Mouse (Mus musculus) midbrain, embryonic 16.5 days (tissue): ENCODE data around the gene Uap1. TPM values are rescaled to one million over a fixed set of nuclear protein-coding genes. Genes with fewer than 3 reads are reported as not detected.

Source experiments
- ATAC-seq: fragments of 200-750 bp; cut with Nextera tagmentation; 2 replicates; pipeline ENCODE4 v1.8.0; 2017; ENCODE audit warnings: moderate TSS enrichment
- H3K27ac ChIP-seq: fragments of 300-500 bp; sonication (generic); 2 replicates; pipeline ENCODE4 v1.5.1; 2014; ENCODE audit warnings: mild to moderate bottlenecking, low read length, mixed read lengths
- H3K27me3 ChIP-seq: fragments of 300-500 bp; sonication (generic); 2 replicates; pipeline ENCODE4 v1.6.1; 2014; ENCODE audit warnings: low read depth, low read length, mixed read lengths; ENCODE audit not compliant: control insufficient read depth, insufficient read depth
- H3K36me3 ChIP-seq: fragments of 300-500 bp; sonication (generic); 2 replicates; pipeline ENCODE4 v1.6.1; 2014; ENCODE audit warnings: mild to moderate bottlenecking, low read length, moderate library complexity, mixed read lengths; ENCODE audit not compliant: control insufficient read depth, insufficient read depth
- H3K4me1 ChIP-seq: fragments of 300-500 bp; sonication (generic); 2 replicates; pipeline ENCODE4 v1.6.1; 2014; ENCODE audit warnings: mild to moderate bottlenecking, low read length, mixed read lengths; ENCODE audit not compliant: control insufficient read depth, insufficient read depth
- H3K4me2 ChIP-seq: fragments of 300-500 bp; sonication (generic); 2 replicates; pipeline ENCODE4 v1.6.1; 2014; ENCODE audit warnings: mild to moderate bottlenecking, low read length, mixed read lengths
- H3K4me3 ChIP-seq: fragments of 300-500 bp; sonication (generic); 2 replicates; pipeline ENCODE4 v1.5.1; 2014; ENCODE audit warnings: low read depth, mild to moderate bottlenecking, low read length, moderate library complexity, mixed read lengths
- H3K9ac ChIP-seq: fragments of 300-500 bp; sonication (generic); 2 replicates; pipeline ENCODE4 v1.6.1; 2014; ENCODE audit warnings: low read depth, low read length, mixed read lengths
- H3K9me3 ChIP-seq: fragments of 300-500 bp; sonication (generic); replicated peaks from 2 replicates; pipeline ENCODE4 v1.6.1; 2014; ENCODE audit warnings: mild to moderate bottlenecking, low read length, mixed read lengths; ENCODE audit not compliant: control insufficient read depth, poor library complexity, severe bottlenecking
- WGBS: fragments of 180-500 bp; shearing (Covaris S2); extraction: QIAGEN DNeasy Blood & Tissue Kit; methylation state at CpG from one replicate; pipeline ENCODE4 v1.1.7; 2014; 5-methylcytosine and 5-hydroxymethylcytosine counted together
- polyA plus RNA-seq: library from polyadenylated mRNA; unstranded; fragments of >200 nt; fragmentation: Nextera tagmentation; extraction: Ambion mirVana; gene quantifications from 2 replicates; pipeline ENCODE4 v1.2.1, GENCODE M21; 2015

The Uap1 gene
- polyA plus RNA-seq, 1 experiment from 2014 or later = 63.6 TPM

DNA sequence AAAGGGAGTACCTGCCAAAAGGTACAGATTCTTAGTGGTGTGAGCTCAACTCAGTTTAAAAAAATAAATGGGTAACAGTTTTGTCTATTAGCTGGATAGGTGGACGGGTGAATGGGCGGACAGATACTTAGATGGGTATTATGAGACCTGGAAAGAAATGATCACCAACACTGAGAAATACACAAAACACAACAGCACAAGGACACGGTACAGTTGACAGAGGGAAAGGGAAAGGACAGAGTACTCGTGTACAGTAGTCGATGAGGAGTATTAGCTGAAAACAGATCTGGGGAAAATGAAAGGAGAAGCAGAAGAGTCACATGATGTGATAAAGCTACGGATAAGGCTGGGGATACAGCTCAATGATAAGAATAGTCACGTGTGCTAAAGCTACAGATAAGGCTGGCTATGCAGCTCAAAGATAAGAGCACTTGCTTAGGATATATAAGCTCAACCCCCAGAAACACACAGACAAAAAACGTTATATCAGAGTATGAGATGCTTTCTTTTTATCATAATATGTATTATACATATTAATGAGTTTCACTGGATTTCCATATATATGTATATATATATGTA is 2.0 kb upstream of the Uap1 start:
- H3K4me1 ChIP-seq = peaks cover 19% of the 10 kb centered on the region
- 88% methylated on average over 8 of the region's 8 CpGs for WGBS
- no peak overlapping the region for H3K4me3 ChIP-seq
- H3K36me3 ChIP-seq = no peaks in the 10 kb centered on the region
- no peak overlapping the region for H3K4me2 ChIP-seq
- ATAC-seq = no peak
- no peaks in the 10 kb centered on the region for H3K9me3 ChIP-seq
- no peak overlapping the region for H3K27ac ChIP-seq
- no peaks in the 10 kb centered on the region for H3K27me3 ChIP-seq
- H3K9ac ChIP-seq = no peak overlapping the region

DNA sequence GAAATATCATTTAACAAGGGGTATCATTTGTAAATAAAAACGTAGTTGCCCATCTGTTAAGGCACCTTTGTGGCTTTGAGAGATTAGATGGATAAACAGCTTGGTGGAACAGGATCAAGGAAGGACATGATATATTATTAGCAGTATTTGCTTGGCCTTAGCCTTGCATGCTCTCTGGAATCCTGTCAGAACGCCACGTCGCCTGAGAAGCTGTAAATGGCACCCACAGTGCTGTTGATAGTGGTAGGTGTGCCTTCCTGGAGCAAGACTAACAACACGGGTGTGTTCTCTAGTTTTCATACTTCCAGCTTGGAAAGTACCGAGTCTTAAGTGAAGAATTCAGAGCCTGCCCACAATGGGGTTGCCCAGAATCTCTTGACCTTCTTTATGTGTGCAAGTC is 1.1 kb upstream of the Uap1 start:
- Histone ChIP-seq H3K9ac (peak overlapping the region; percentile 28; the same call in 1 of the 2 replicates), H3K27ac (peak overlapping the region; percentile 47; the same call in 1 of the 2 replicates), H3K4me3 (no peak overlapping the region), H3K4me2 (0 out of 2 replicates have a peak overlapping the region, but pooled peaks have one; percentile 25), H3K4me1 (peaks cover 19% of the 10 kb centered on the region), H3K9me3 (no peaks in the 10 kb centered on the region), H3K27me3 (no peaks in the 10 kb centered on the region), H3K36me3 (no peaks in the 10 kb centered on the region)
- 48% methylated on average over 6 of the region's 6 CpGs for WGBS
- ATAC-seq = no peak

GRCm38 (mm10) chr1:170173991-170174813 is 555 bp downstream of the Uap1 start:
- no peaks in the 10 kb centered on the region for H3K27me3 ChIP-seq
- H3K9ac ChIP-seq = peak overlapping the region; percentile 89
- H3K4me1 ChIP-seq = peaks cover 19% of the 10 kb centered on the region
- H3K27ac ChIP-seq = peak overlapping the region; percentile 92
- H3K4me2 ChIP-seq = peak overlapping the region; percentile 81
- peak overlapping the region; percentile 85 for H3K4me3 ChIP-seq
- ATAC-seq = peak; percentile 87
- no peaks in the 10 kb centered on the region for H3K9me3 ChIP-seq
- H3K36me3 ChIP-seq = no peaks in the 10 kb centered on the region
- 2% methylated on average over 34 of the region's 50 CpGs for WGBS

DNA sequence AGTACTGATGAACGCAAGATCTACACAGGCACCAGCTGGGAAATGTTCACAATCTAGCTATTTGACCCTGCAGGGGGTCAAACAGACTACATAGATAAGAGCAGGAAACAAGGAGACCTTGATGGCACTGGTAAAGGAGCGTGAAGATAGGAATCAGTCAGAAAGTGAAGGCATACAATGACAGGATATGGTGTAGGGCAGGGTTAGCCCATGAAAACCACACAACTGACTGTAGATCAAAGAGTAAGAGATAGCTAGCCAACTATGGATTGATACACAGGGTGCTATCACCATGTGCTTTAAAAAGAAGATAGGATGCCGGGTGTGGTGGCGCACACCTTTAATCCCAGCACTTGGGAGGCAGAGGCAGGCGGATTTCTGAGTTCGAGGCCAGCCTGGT is 7.0 kb downstream of the Uap1 start:
- WGBS = 91% methylated on average over 5 of the region's 6 CpGs
- no peak overlapping the region for H3K4me2 ChIP-seq
- H3K9ac ChIP-seq = no peak overlapping the region
- peaks cover 6% of the 10 kb centered on the region; the same call in 1 of the 2 replicates for H3K36me3 ChIP-seq
- H3K4me3 ChIP-seq = no peak overlapping the region
- H3K9me3 ChIP-seq = no peaks in the 10 kb centered on the region
- H3K27ac ChIP-seq = no peak overlapping the region
- H3K4me1 ChIP-seq = peaks cover 2% of the 10 kb centered on the region; the same call in 1 of the 2 replicates
- no peak for ATAC-seq
- no peaks in the 10 kb centered on the region for H3K27me3 ChIP-seq

DNA sequence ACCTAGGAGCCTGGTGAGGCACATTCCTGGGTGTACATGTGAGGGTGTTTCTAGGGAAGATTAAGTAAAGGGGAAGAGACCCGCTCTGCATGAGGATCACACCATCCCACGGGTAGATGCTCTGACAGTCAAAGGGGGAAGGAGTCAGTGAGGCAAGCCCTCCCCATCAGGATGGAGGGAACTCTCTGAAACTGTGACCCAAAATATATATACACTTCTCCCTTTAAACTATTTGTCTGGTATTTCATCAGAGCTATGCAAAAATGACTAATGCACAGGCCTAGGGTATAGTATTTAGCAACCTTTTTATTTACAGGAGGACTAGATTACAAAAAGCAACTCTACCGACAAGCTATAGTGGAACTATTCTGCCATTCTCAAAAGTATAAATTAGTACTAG is 9.8 kb downstream of the Uap1 start:
- ATAC-seq = no peak
- Histone ChIP-seq H3K9ac (no peak overlapping the region), H3K36me3 (peaks cover 6% of the 10 kb centered on the region; the same call in 1 of the 2 replicates), H3K4me2 (no peak overlapping the region), H3K4me1 (no peaks in the 10 kb centered on the region), H3K9me3 (no peaks in the 10 kb centered on the region), H3K4me3 (no peak overlapping the region), H3K27ac (no peak overlapping the region), H3K27me3 (no peaks in the 10 kb centered on the region)
- 88% methylated on average over 3 of the region's 3 CpGs for WGBS

DNA sequence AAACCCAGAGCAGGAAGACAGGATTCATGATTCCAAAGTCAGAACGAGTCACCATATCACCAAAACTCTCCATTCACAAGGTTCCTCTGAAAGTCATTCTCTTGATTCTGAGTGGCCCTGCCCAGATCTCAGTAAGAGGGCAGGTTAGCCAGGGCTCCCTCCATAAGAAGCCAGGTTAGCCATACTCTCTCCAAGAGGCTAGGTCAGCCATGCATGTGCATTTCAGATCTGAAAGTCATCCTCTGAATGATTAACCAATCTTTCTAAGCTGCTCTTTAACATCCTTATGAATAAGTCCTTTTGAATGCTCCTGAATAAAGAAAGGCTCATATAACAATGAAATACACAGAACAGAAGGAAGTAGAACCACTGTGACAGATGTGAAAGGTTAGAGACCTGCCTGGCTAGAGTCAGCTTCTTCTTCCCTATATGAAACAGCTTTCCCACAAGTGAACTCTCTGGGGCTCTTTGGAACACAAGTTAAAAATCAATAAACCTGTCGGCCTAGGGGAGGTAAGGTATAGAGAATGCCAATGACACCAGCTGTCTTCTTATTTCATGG is 10.6 kb downstream of the Uap1 start:
- Histone ChIP-seq H3K36me3 (peaks cover 6% of the 10 kb centered on the region; the same call in 1 of the 2 replicates), H3K4me2 (no peak overlapping the region), H3K4me3 (no peak overlapping the region), H3K9ac (no peak overlapping the region), H3K4me1 (no peaks in the 10 kb centered on the region), H3K9me3 (no peaks in the 10 kb centered on the region), H3K27ac (no peak overlapping the region), H3K27me3 (no peaks in the 10 kb centered on the region)
- ATAC-seq = no peak
- 85% methylated on average over 2 of the region's 2 CpGs for WGBS

DNA sequence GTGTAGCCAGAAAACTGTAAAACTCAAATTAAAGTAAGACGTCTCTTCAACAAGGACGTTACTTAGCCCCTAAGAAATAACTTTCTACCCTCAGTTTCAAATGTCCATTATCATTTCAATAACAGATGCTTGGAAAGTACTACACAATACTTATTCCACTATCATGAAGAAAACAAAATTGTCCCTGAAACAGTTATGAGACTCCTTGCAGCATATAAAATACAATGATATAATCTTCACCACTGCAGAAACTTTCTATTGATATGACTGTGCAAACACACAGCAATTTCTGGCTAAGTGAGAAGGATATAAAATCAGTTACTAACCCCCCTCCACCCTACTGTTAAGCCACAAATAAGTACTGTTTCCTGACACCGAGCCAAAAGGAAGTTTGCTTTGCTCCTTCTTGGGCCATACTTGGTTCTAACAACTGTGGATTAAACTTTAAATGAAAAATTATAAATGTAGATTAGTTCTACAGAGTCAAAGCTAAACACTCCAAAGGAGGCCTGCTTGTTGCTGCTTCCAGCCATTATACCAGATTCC is 11.3 kb downstream of the Uap1 start:
- no peak overlapping the region for H3K4me2 ChIP-seq

GRCm38 (mm10) chr1:170161852-170162251 is 12.9 kb downstream of the Uap1 start:
- H3K36me3 ChIP-seq = peaks cover 11% of the 10 kb centered on the region; the same call in 1 of the 2 replicates
- H3K4me3 ChIP-seq = no peak overlapping the region
- H3K27ac ChIP-seq = no peak overlapping the region
- H3K9ac ChIP-seq = no peak overlapping the region
- H3K27me3 ChIP-seq = no peaks in the 10 kb centered on the region
- no peak for ATAC-seq
- no peaks in the 10 kb centered on the region for H3K4me1 ChIP-seq
- no peaks in the 10 kb centered on the region for H3K9me3 ChIP-seq
- no peak overlapping the region for H3K4me2 ChIP-seq
- 86% methylated on average over 6 of the region's 6 CpGs for WGBS

More for the DNA sequence above, 11.3 kb downstream of the Uap1 start:
- H3K9ac ChIP-seq = no peak overlapping the region
- H3K36me3 ChIP-seq = peaks cover 11% of the 10 kb centered on the region; the same call in 1 of the 2 replicates
- H3K9me3 ChIP-seq = no peaks in the 10 kb centered on the region
- no peaks in the 10 kb centered on the region for H3K27me3 ChIP-seq
- H3K4me3 ChIP-seq = no peak overlapping the region
- no peak for ATAC-seq
- no peaks in the 10 kb centered on the region for H3K4me1 ChIP-seq
- WGBS = 88% methylated on average over 3 of the region's 3 CpGs
- no peak overlapping the region for H3K27ac ChIP-seq
